Comparison of ENCODE assay signal across 8 mouse cellular contexts in genomic region chr10:116771215-116771935, GRCm38 (mm10).
DNase-seq lines count a peak whose midpoint lies in the region; ATAC-seq and TF ChIP-seq lines count a peak whose summit lies in the region.

No protein-coding gene starts in this region.

- CTCF ChIA-PET in Patski (lab: Charles Lee), result interaction anchor here (1.0 to 1.8 kb wide), 3 partner anchors 17 to 231 kb away, joined by 3 to 4 read pairs (median 3); no protein-coding TSS in a partner anchor

- H3K4me1 ChIP-seq in heart, embryonic 14.5 days (ENCODE audit: control insufficient read depth in 2 of 2, insufficient read depth in 2 of 2, low read length in 2 of 2), result peaks cover 19 to 29% of the 10 kb centered on the region in 2 experiments

- 22% methylated on average over 21 of the region's 21 CpGs for WGBS in heart, embryonic 14.5 days

- peak overlapping the region; percentile 8 to 14; a peak in 3 of 4 replicates for H3K4me3 ChIP-seq in heart, embryonic 14.5 days (ENCODE audit: control insufficient read depth in 1 of 2, insufficient read depth in 1 of 2, low read depth in 1 of 2, low read length in 2 of 2)

- H3K27ac ChIP-seq in heart, embryonic 14.5 days (replicated peaks in 1 of 2; ENCODE audit: control insufficient read depth in 1 of 2, insufficient read depth in 1 of 2, low read depth in 2 of 2, low read length in 2 of 2), result peak overlapping the region; percentile 70 to 73

- no peaks in the 10 kb centered on the region for H3K36me3 ChIP-seq in heart, embryonic 14.5 days (ENCODE audit: control insufficient read depth, insufficient read depth, low read length)

- DNase-seq in cerebellum, postnatal 10 days, result peak; percentile 79 to 81
- no peak for DNase-seq in cerebellum, adult 8-10 months
- peak; percentile 78 for DNase-seq in Patski (ENCODE audit: low read depth, low spot score)
- peak; percentile 67 to 80 for DNase-seq in kidney, postnatal 4 days
- no peak for DNase-seq in c-Kit-positive CD71-positive TER-119-positive erythroid progenitor cells, embryonic 14.5 days (ENCODE audit: low spot score)
- DNase-seq in layer of hippocampus, adult 9-11 months, result no peak
- no peak for DNase-seq in natural killer cell, adult 2 months (ENCODE audit: low spot score in 2 of 2)

- in situ Hi-C loops in Patski (cut with MboI; ENCODE audit: low pct_unique_long_range_greater_than_20kb), result no loop called here

- H3K4me2 ChIP-seq in heart, embryonic 14.5 days (ENCODE audit: low read length), result peak overlapping the region; percentile 57

- no peaks in the 10 kb centered on the region for H3K27me3 ChIP-seq in Patski
- H3K27me3 ChIP-seq in heart, embryonic 14.5 days (ENCODE audit: control insufficient read depth, insufficient read depth, low read length), result peaks cover 8% of the 10 kb centered on the region; the same call in 1 of the 2 replicates

- peak; percentile 88 for ATAC-seq in Patski
- ATAC-seq in heart, embryonic 14.5 days (ENCODE audit: insufficient number of reproducible peaks, insufficient read depth, low FRiP score, low read depth), result 0 out of 2 replicates have a peak, but pooled peaks have one; percentile 41

- H3K9me3 ChIP-seq in heart, embryonic 14.5 days (ENCODE audit: control insufficient read depth, low read length), result no peaks in the 10 kb centered on the region

- POLR2A ChIA-PET in Patski (lab: Charles Lee), result interaction anchor here (0.6 kb wide), 1 partner anchor 190 kb away, joined by 3 read pairs; no protein-coding TSS in a partner anchor

- H3K9ac ChIP-seq in heart, embryonic 14.5 days (ENCODE audit: low read length), result 0 out of 2 replicates have a peak overlapping the region, but pooled peaks have one; percentile 10

- TF ChIP-seq CTCF in Patski (IDR thresholded peaks at IDR 0.05), result no peak

Comparison
In these comparisons a context has a peak if more than half of its experiments do, and no peak if none do; other contexts are left out.
1. DNase-seq: peak in cerebellum, postnatal 10 days (2 of 2), Patski (single experiment) and kidney, postnatal 4 days (2 of 2); none in cerebellum, adult 8-10 months (single experiment), c-Kit-positive CD71-positive TER-119-positive erythroid progenitor cells, embryonic 14.5 days (single experiment), layer of hippocampus, adult 9-11 months (single experiment) and natural killer cell, adult 2 months (0 of 2).